Mouse (Mus musculus) liver, embryonic 14.5 days (tissue): ENCODE measurements around the gene Nsrp1.

Experiments used
- CTCF ChIP-seq: IDR thresholded peaks from 2 replicates; pipeline ENCODE4 v1.5.1; 2016; ENCODE audit warnings: antibody characterized with exemption, low read depth, control low read depth
- EP300 ChIP-seq: IDR thresholded peaks from 2 replicates; pipeline ENCODE4 v1.6.1; 2016; ENCODE audit warnings: antibody characterized with exemption, low read depth

DNA sequence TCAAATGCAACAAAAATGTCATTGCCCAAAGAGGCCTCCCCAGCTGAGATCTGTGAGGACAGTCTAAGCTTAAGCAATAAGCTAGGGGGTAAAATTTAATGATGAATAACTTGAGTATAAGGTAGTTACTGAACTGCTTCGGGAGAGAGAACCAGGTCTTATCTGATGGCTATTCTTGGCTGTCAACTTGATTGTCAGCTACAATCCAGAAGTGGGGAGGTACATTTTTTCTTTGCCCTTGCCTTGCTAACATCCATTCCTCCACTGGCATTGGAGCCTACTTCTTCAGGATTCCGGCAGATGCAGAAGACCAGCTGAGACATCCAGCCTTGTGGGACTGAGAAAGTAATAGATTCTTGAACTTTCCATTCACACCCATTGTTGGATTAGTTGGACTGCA lies 8.8 kb upstream of the Nsrp1 start:
- no peak for TF ChIP-seq CTCF
- TF ChIP-seq EP300 = no peak
